Mouse (Mus musculus): ENCODE results near the gene Gm11985. TPM values are rescaled to one million over a fixed set of nuclear protein-coding genes. Genes with fewer than 3 reads are reported as not detected.

Gm11985 gene
- total RNA-seq, 2 experiments from 2014 or later: not detected

Other genes starting within 250 kb of the Gm11985 start
- 100 to 1,000 TPM; 196 to 212 TPM for gene Adcy1, start 125.1 kb downstream of the Gm11985 start, total RNA-seq (2021)
- not detected for gene Igfbp1, start 9.2 kb upstream of the Gm11985 start, total RNA-seq (2021)
- gene Igfbp3, start 25.4 kb upstream of the Gm11985 start, total RNA-seq (2021): 10 to 100 TPM; 33.3 to 36.6 TPM

All from layer of hippocampus, postnatal 14 days (tissue).